Mouse (Mus musculus): ENCODE data around the gene Adamtsl1.

DNA sequence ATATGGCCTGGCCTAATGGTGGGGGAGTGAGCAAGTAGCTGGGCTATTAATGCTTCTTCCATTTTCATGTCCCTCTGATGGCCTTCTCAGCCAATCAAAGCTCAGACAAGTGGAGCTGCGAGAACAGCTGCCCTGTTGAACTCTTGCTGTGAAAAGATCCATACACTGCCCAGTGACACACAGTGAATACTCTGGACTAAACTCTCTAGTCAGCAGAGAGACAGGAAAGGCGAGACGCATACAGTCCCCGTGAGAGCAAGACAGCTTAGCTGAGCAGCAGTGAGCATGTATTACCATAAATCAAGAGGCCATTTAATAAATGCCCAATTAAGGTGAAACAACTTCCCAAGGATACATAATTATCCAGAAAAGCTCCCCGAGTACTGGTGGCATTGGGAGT, 492.6 kb downstream of the Adamtsl1 start:
- TF ChIP-seq CTCF (conservative IDR thresholded peaks at IDR 0.05; ENCODE audit: insufficient read depth, insufficient read length, low read depth, low read length), result no peak
- TF ChIP-seq POLR2A (IDR thresholded peaks at IDR 0.05; ENCODE audit: low read depth, low read length), result no peak

Measured in kidney, adult 2 months (tissue).